In the genomic region with DNA sequence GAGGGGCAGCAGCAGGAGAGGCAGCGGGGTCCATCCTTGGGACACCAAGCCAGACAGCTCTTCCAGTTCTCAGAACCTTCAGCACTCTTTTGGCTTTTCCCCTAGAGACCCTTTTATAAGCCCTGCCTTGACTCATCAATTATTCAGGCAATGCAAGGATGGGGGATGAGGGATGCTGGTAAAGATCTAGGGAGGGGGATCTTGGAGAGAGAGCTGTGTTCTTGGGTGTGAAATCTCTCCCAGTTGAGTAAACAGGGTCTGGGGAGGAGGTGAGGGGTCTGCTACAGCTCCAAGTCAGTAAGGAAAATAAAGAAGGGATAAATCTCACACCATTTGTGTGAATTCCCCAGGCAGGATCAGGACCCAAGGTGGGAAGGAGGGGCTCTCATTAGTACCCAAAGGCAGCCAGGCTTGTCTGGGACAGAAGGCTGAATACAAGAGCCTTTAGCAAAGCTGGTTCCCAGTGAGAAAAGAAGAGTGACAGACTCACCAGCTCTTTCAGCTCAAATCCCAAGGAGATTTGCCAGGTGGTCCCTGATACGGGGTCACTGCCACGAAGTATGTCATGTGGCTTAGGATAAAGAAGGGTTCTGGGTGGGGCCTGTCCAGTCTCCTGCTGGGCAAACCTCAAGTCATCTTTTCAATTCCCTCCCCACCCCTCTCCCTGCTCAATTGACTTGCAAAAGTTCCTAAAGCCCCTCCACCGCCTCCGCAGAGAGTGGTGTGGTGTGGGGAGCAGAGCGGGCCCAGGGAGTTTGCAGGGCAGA, we compare ENCODE assay signal across 13 mouse cellular contexts. TPM values are rescaled to one million over a fixed set of nuclear protein-coding genes. Genes with fewer than 3 reads are reported as not detected.
A peak's percentile ranks its signal among the peaks of the same experiment; 100 is the strongest.
DNase-seq lines count a peak whose midpoint lies in the region; ATAC-seq and TF ChIP-seq lines count a peak whose summit lies in the region.
"Had no signal": no experiment of that assay in that cellular context is flagged by ENCODE, and none has a peak within 500 bp of the region (broad histone marks: within the 10 kb centered on the region; RNA-seq: fewer than 3 reads in every experiment).

A gene (minus strand): TSS at position 76 of the 767 bp plus-strand sequence.

- H3K4me2 ChIP-seq in liver, embryonic 11.5 days: no peak within 1 kb of the TSS
- H3K4me2 ChIP-seq: liver, embryonic 13.5 days had no signal

- H3K9me3 ChIP-seq in liver, embryonic 11.5 days (ENCODE audit: control insufficient read depth, low read length): no peaks in the 10 kb centered on the region
- H3K9me3 ChIP-seq: liver, embryonic 13.5 days had no signal

- H3K4me1 ChIP-seq in liver, embryonic 11.5 days (replicated peaks; ENCODE audit: control insufficient read depth, insufficient read depth, low read length): no peaks in the 10 kb centered on the region; the same call in 1 of the 2 replicates
- H3K4me1 ChIP-seq in lung, adult 2 months (ENCODE audit: control insufficient read depth, insufficient read depth, low read length): peaks cover 2% of the 10 kb centered on the region; the same call in 1 of the 2 replicates

- no peak within 1 kb of the TSS for H3K4me3 ChIP-seq in liver, embryonic 11.5 days (ENCODE audit: low read depth, low read length)
- H3K4me3 ChIP-seq in lung, adult 2 months (replicated peaks; ENCODE audit: extremely low read depth, low read depth, low read length): no peak within 1 kb of the TSS
- H3K4me3 ChIP-seq: layer of hippocampus, adult 2 months; liver, embryonic 13.5 days had no signal

- H3K27me3 ChIP-seq in liver, embryonic 11.5 days (replicated peaks; ENCODE audit: control insufficient read depth, insufficient read depth, low read length): 0 out of 2 replicates have a peak, but pooled peaks cover 2% of the 10 kb centered on the region
- H3K27me3 ChIP-seq: liver, embryonic 13.5 days had no signal

- no peak for ATAC-seq in liver, embryonic 11.5 days (replicated peaks; ENCODE audit: low FRiP score)
- ATAC-seq: CD4-positive, CD25-positive, alpha-beta regulatory T cell, adult 4 months had no signal

- no peaks in the 10 kb centered on the region for H3K36me3 ChIP-seq in liver, embryonic 11.5 days (ENCODE audit: control insufficient read depth, insufficient read depth, low read length)
- H3K36me3 ChIP-seq: liver, embryonic 13.5 days had no signal

- 62% methylated on average over 6 of the region's 6 CpGs for WGBS in liver, embryonic 11.5 days
- WGBS in lung, adult 2 months: 63% methylated on average over 6 of the region's 6 CpGs

- TF ChIP-seq POLR2A in lung, adult 2 months (IDR thresholded peaks at IDR 0.05; ENCODE audit: borderline replicate concordance, extremely low read depth, low read depth, low read length): no peak

- peak; percentile 20 for DNase-seq in retina, embryonic 14.5 days (ENCODE audit: low spot score)
- DNase-seq in retina, postnatal 1 day: no peak
- DNase-seq in embryo, embryonic 11 days: peak; percentile 13
- DNase-seq in liver, embryonic 11.5 days (ENCODE audit: low spot score): no peak
- no peak for DNase-seq in lung, postnatal 4 days
- DNase-seq in lung, adult 2 months: no peak
- no peak for DNase-seq in thymus, postnatal 4 days
- DNase-seq: liver, embryonic 13.5 days; right cerebral cortex, postnatal 14 days had no signal

- no peak for TF ChIP-seq CTCF in lung, adult 2 months (IDR thresholded peaks at IDR 0.05; ENCODE audit: insufficient read depth, low read length)

- H3K27ac ChIP-seq in liver, embryonic 11.5 days (ENCODE audit: low read depth, low read length): peak within 1 kb of the TSS; percentile 43; the same call in 1 of the 2 replicates
- H3K27ac ChIP-seq: layer of hippocampus, adult 2 months had no signal

- no peak within 1 kb of the TSS for H3K9ac ChIP-seq in liver, embryonic 11.5 days (ENCODE audit: low read depth, low read length)
- H3K9ac ChIP-seq: liver, embryonic 13.5 days had no signal

RNA-seq across cellular contexts. Expression of the gene that starts here (rescaled TPM):
- polyA plus RNA-seq in liver, embryonic 11.5 days (2014; fragmentation: Nextera tagmentation; extraction: Ambion mirVana): not detected in 2 replicates
- polyA plus RNA-seq in lung, adult 2 months (2012; rRNA removed): 0.15 TPM in 2 replicates
- polyA plus RNA-seq: CD4-positive, CD25-positive, alpha-beta regulatory T cell, adult 4 months; heart, embryonic 14.5 days; kidney, embryonic 14.5 days; liver, embryonic 13.5 days had no signal

Comparison
In these comparisons a context has a peak if more than half of its experiments do, and no peak if none do; other contexts are left out.
1. DNase-seq: peak in retina, embryonic 14.5 days (single experiment) and embryo, embryonic 11 days (single experiment); none in retina, postnatal 1 day (single experiment), liver, embryonic 11.5 days (single experiment), lung, postnatal 4 days (0 of 2), lung, adult 2 months (single experiment) and thymus, postnatal 4 days (single experiment).